8 mouse cellular contexts compared by ENCODE assay signal in genomic region chr10:54040261-54041165, GRCm38 (mm10). TPM values are rescaled to one million over a fixed set of nuclear protein-coding genes. Genes with fewer than 3 reads are reported as not detected.
A peak's percentile ranks its signal among the peaks of the same experiment; 100 is the strongest.
DNase-seq lines count a peak whose midpoint lies in the region; ATAC-seq and TF ChIP-seq lines count a peak whose summit lies in the region.

No protein-coding gene starts in this region.

- H3K9me3 ChIP-seq in forebrain, embryonic 15.5 days: no peaks in the 10 kb centered on the region
- H3K9me3 ChIP-seq in forebrain, embryonic 10.5 days: no peaks in the 10 kb centered on the region

- H3K4me2 ChIP-seq in forebrain, embryonic 15.5 days (replicated peaks): no peak overlapping the region

- H3K4me1 ChIP-seq in forebrain, embryonic 15.5 days: no peaks in the 10 kb centered on the region
- H3K4me1 ChIP-seq in forebrain, embryonic 10.5 days: no peaks in the 10 kb centered on the region
- H3K4me1 ChIP-seq in cerebellum, adult 2 months (ENCODE audit: control insufficient read depth, insufficient read depth, low read length): no peaks in the 10 kb centered on the region

- H3K27me3 ChIP-seq in forebrain, embryonic 15.5 days: no peaks in the 10 kb centered on the region
- no peaks in the 10 kb centered on the region for H3K27me3 ChIP-seq in forebrain, embryonic 10.5 days (ENCODE audit: poor library complexity, severe bottlenecking)
- H3K27me3 ChIP-seq in cerebellum, adult 2 months (ENCODE audit: control insufficient read depth, insufficient read depth, low read length): no peaks in the 10 kb centered on the region

- no peak for DNase-seq in forebrain, embryonic 10.5 days (ENCODE audit: extremely low spot score, low spot score)
- DNase-seq in A20 (ENCODE audit: low read depth, low spot score) (peak; percentile 65), liver (peak; percentile 80)
- peak; percentile 65 for DNase-seq in thymus, postnatal 4 days
- no peak for DNase-seq in cerebellum, adult 2 months

- 88% methylated on average over 11 of the region's 11 CpGs for WGBS in forebrain, embryonic 15.5 days
- 94% methylated on average over 11 of the region's 11 CpGs for WGBS in forebrain, embryonic 10.5 days
- WGBS in cerebellum, adult 2 months: 83% methylated on average over 11 of the region's 11 CpGs

- no peak overlapping the region for H3K27ac ChIP-seq in forebrain, embryonic 15.5 days (replicated peaks)
- no peak overlapping the region for H3K27ac ChIP-seq in forebrain, embryonic 10.5 days
- H3K27ac ChIP-seq in cerebellum, adult 2 months (ENCODE audit: insufficient read depth, low read length): no peak overlapping the region

- H3K9ac ChIP-seq in forebrain, embryonic 15.5 days (replicated peaks): no peak overlapping the region

- no peak for TF ChIP-seq POLR2A in cerebellum, adult 2 months (IDR thresholded peaks at IDR 0.05; ENCODE audit: borderline replicate concordance, insufficient read depth, low read length)

- ATAC-seq in forebrain, embryonic 15.5 days (replicated peaks): peak; percentile 38; the same call in 1 of the 2 replicates
- ATAC-seq in frontal cortex, adult (ENCODE audit: low TSS enrichment): peak; percentile 98
- ATAC-seq in neutrophil, adult 5-6 weeks (ENCODE audit: extremely low read depth, insufficient number of reproducible peaks, low FRiP score, poor library complexity, severe bottlenecking): peak; percentile 86

- no peaks in the 10 kb centered on the region for H3K36me3 ChIP-seq in forebrain, embryonic 15.5 days
- no peaks in the 10 kb centered on the region for H3K36me3 ChIP-seq in forebrain, embryonic 10.5 days (replicated peaks)

- no peak overlapping the region for H3K4me3 ChIP-seq in forebrain, embryonic 15.5 days
- H3K4me3 ChIP-seq in forebrain, embryonic 10.5 days: no peak overlapping the region
- no peak overlapping the region for H3K4me3 ChIP-seq in cerebellum, adult 2 months (replicated peaks; ENCODE audit: insufficient read depth, low read depth, low read length)

- TF ChIP-seq CTCF in cerebellum, adult 2 months (IDR thresholded peaks at IDR 0.05; ENCODE audit: borderline replicate concordance, insufficient read depth, low read depth, low read length): no peak

RNA-seq across cellular contexts. Expression of gene Man1a, which starts 35.9 kb away (rescaled TPM):
- polyA plus RNA-seq in forebrain, embryonic 15.5 days (2015; fragmentation: Nextera tagmentation; extraction: Ambion mirVana): 2.9 and 3.2 TPM in 2 replicates
- polyA plus RNA-seq in forebrain, embryonic 10.5 days (2016; fragmentation: Nextera tagmentation; extraction: Ambion mirVana): 0.74 and 1.1 TPM in 2 replicates
- total RNA-seq in neutrophil, adult 5-6 weeks (2017): 271 and 280 TPM in 2 replicates
- polyA plus RNA-seq in cerebellum, adult 2 months (2012; rRNA removed): 7.7 and 8.2 TPM in 2 replicates

Comparison
In these comparisons a context has a peak if more than half of its experiments do, and no peak if none do; other contexts are left out.
1. ATAC-seq: peak in every context shown above with its lines; median percentile 98 in frontal cortex, adult; 86 in neutrophil, adult 5-6 weeks; 38 in forebrain, embryonic 15.5 days.
2. DNase-seq: peak in A20 (single experiment), liver (single experiment) and thymus, postnatal 4 days (single experiment); none in forebrain, embryonic 10.5 days (single experiment) and cerebellum, adult 2 months (0 of 2).